Mouse (Mus musculus) MEL (cell line): ENCODE measurements around the gene Pola1. TPM values are rescaled to one million over a fixed set of nuclear protein-coding genes. Genes with fewer than 3 reads are reported as not detected.
"Not testable (repeated sequence)": the region's sequence is repeated elsewhere in the genome, so short reads cannot be mapped to it uniquely, and the experiment has no call there.

Experiments used
- DNase-seq: peaks from one replicate; pipeline ENCODE4 v3.0.0; 2011; ENCODE audit warnings: low read depth, low spot score
- H3K27ac ChIP-seq: 2 replicates; pipeline ENCODE4 v1.5.1; 2012; ENCODE audit warnings: low read depth, mild to moderate bottlenecking, control low read depth, low read length, moderate library complexity; ENCODE audit not compliant: control insufficient read depth
- H3K27me3 ChIP-seq, 2 experiments: fragments of 150-350 bp in 1 of 2; sonication (generic) in 1 of 2; 2 replicates each; pipeline ENCODE4 v1.6.1; 2012; ENCODE audit warnings: low read length in 2 of 2, mild to moderate bottlenecking in 2 of 2, improper control_type of control experiment in 1 of 2, moderate library complexity in 1 of 2; ENCODE audit not compliant: insufficient read depth in 2 of 2, control insufficient read depth in 1 of 2
- H3K36me3 ChIP-seq, 2 experiments: 2 replicates each; pipeline ENCODE4 v1.6.1; 2012 to 2014; ENCODE audit warnings: low read length in 2 of 2, improper control_type of control experiment in 1 of 2, inconsistent platforms in 1 of 2, mild to moderate bottlenecking in 1 of 2; ENCODE audit not compliant: insufficient read depth in 2 of 2, control insufficient read depth in 1 of 2
- H3K4me1 ChIP-seq, 2 experiments: fragments of 150-350 bp in 1 of 2; sonication (generic) in 1 of 2; 2 replicates each; pipeline ENCODE4 v1.6.1; 2012; ENCODE audit warnings: low read length in 2 of 2, improper control_type of control experiment in 1 of 2, mild to moderate bottlenecking in 1 of 2; ENCODE audit not compliant: insufficient read depth in 2 of 2, control insufficient read depth in 1 of 2
- H3K4me3 ChIP-seq, 2 experiments: fragments of 150-350 bp in 1 of 2; sonication (generic) in 1 of 2; 2 replicates each; pipeline ENCODE4 v1.5.1; 2012; ENCODE audit warnings: low read depth in 2 of 2, low read length in 2 of 2, mild to moderate bottlenecking in 2 of 2, moderate library complexity in 2 of 2, control low read depth in 1 of 2, improper control_type of control experiment in 1 of 2; ENCODE audit not compliant: control insufficient read depth in 1 of 2, insufficient read depth in 1 of 2
- H3K79me2 ChIP-seq: 2 replicates; pipeline ENCODE4 v1.6.1; 2012; ENCODE audit warnings: mild to moderate bottlenecking, low read length, moderate library complexity; ENCODE audit not compliant: control insufficient read depth, poor library complexity, insufficient read depth
- H3K9ac ChIP-seq: 2 replicates; pipeline ENCODE4 v1.6.1; 2012; ENCODE audit warnings: low read depth, mild to moderate bottlenecking, control low read depth, low read length, moderate library complexity; ENCODE audit not compliant: control insufficient read depth, poor library complexity, severe bottlenecking
- H3K9me3 ChIP-seq: fragments of 150-350 bp; sonication (generic); replicated peaks from 2 replicates; pipeline ENCODE4 v1.6.1; 2012; ENCODE audit warnings: mild to moderate bottlenecking, low read length, improper control_type of control experiment, moderate library complexity; ENCODE audit not compliant: insufficient read depth
- BHLHE40 ChIP-seq: IDR thresholded peaks from 2 replicates; pipeline ENCODE4 v1.6.1; 2012; ENCODE audit warnings: low read depth, mild to moderate bottlenecking, inconsistent platforms, low read length, improper control_type of control experiment, borderline replicate concordance
- CHD1 ChIP-seq: IDR thresholded peaks from 2 replicates; pipeline ENCODE4 v1.6.1; 2012; ENCODE audit warnings: low read depth, mild to moderate bottlenecking, inconsistent platforms, low read length, improper control_type of control experiment
- CTCF ChIP-seq, 3 experiments: IDR thresholded peaks in 2 of 3; conservative IDR thresholded peaks in 1 of 3; 2 replicates each; pipeline ENCODE4 v1.5.1; 2011 to 2012; ENCODE audit warnings: low read length in 3 of 3, low read depth in 2 of 3, mild to moderate bottlenecking in 2 of 3, improper control_type of control experiment in 1 of 3, inconsistent platforms in 1 of 3, mixed read lengths in 1 of 3, moderate library complexity in 1 of 3; ENCODE audit not compliant: control insufficient read depth in 1 of 3, insufficient read depth in 1 of 3, poor library complexity in 1 of 3, severe bottlenecking in 1 of 3
- E2F4 ChIP-seq: IDR thresholded peaks from 2 replicates; pipeline ENCODE4 v1.6.1; 2011; ENCODE audit warnings: low read depth, low read length, improper control_type of control experiment, borderline replicate concordance
- ELF1 ChIP-seq: IDR thresholded peaks from 2 replicates; pipeline ENCODE4 v1.6.1; 2014; ENCODE audit warnings: low read depth, mild to moderate bottlenecking, inconsistent platforms, low read length, improper control_type of control experiment, moderate library complexity
- GABPA ChIP-seq: IDR thresholded peaks from 2 replicates; pipeline ENCODE4 v1.6.1; 2012; ENCODE audit warnings: low read depth, mild to moderate bottlenecking, inconsistent platforms, low read length, improper control_type of control experiment, moderate library complexity
- GATA1 ChIP-seq: IDR thresholded peaks from 2 replicates; pipeline ENCODE4 v1.6.1; 2011; ENCODE audit warnings: low read depth, low read length, improper control_type of control experiment
- HCFC1 ChIP-seq: IDR thresholded peaks from 2 replicates; pipeline ENCODE4 v1.6.1; 2012; ENCODE audit warnings: low read depth, mild to moderate bottlenecking, inconsistent platforms, low read length, improper control_type of control experiment, moderate library complexity
- MAZ ChIP-seq: IDR thresholded peaks from 2 replicates; pipeline ENCODE4 v1.6.1; 2012; ENCODE audit warnings: low read depth, mild to moderate bottlenecking, inconsistent platforms, low read length, improper control_type of control experiment
- NRF1 ChIP-seq: IDR thresholded peaks from 2 replicates; pipeline ENCODE4 v1.6.1; 2014; ENCODE audit warnings: low read depth, mild to moderate bottlenecking, inconsistent platforms, low read length, improper control_type of control experiment, moderate library complexity; ENCODE audit not compliant: poor library complexity, insufficient read depth, severe bottlenecking
- POLR2AphosphoS5 ChIP-seq: IDR thresholded peaks from 2 replicates; pipeline ENCODE4 v1.6.1; 2012; ENCODE audit warnings: low read depth, borderline replicate concordance, mild to moderate bottlenecking, inconsistent platforms, low read length, moderate library complexity, mixed read lengths
- RAD21 ChIP-seq: IDR thresholded peaks from 2 replicates; pipeline ENCODE4 v1.6.1; 2011; ENCODE audit warnings: mild to moderate bottlenecking, low read depth, low read length, improper control_type of control experiment
- SMC3 ChIP-seq: IDR thresholded peaks from 2 replicates; pipeline ENCODE4 v1.6.1; 2011; ENCODE audit warnings: low read depth, low read length, improper control_type of control experiment
- ZC3H11A ChIP-seq: IDR thresholded peaks from 2 replicates; pipeline ENCODE4 v1.6.1; 2012; ENCODE audit warnings: low read depth, mild to moderate bottlenecking, inconsistent platforms, low read length, improper control_type of control experiment
- ZKSCAN1 ChIP-seq: IDR thresholded peaks from 2 replicates; pipeline ENCODE4 v1.6.1; 2012; ENCODE audit warnings: low read depth, mild to moderate bottlenecking, inconsistent platforms, low read length, improper control_type of control experiment, moderate library complexity
- ZNF384 ChIP-seq: IDR thresholded peaks from 2 replicates; pipeline ENCODE4 v1.6.1; 2012; ENCODE audit warnings: low read depth, mild to moderate bottlenecking, inconsistent platforms, low read length, improper control_type of control experiment
- polyA plus RNA-seq, 2 experiments: library from polyadenylated mRNA; stranded (reverse) in 1 of 2; unstranded in 1 of 2; fragments of >175 nt in 1 of 2; fragments of >200 nt in 1 of 2; gene quantifications; 2 replicates each; pipeline versions ENCODE4 v1.2.1 to v1.2.4; 2012; ENCODE audit warnings: low replicate concordance in 2 of 2, low read depth in 1 of 2; ENCODE audit not compliant: insufficient read length in 2 of 2, insufficient read depth in 1 of 2, missing spikeins in 1 of 2
- total RNA-seq: library from RNA; depleted of rRNA; stranded (reverse); fragments of 300-350 nt; gene quantifications from 2 replicates; pipeline ENCODE4 v1.2.3, GENCODE M21; 2012

Gene Pola1
- total and polyA plus RNA-seq, 3 experiments: 26.8 to 38.7 (median 36.1) TPM

DNA sequence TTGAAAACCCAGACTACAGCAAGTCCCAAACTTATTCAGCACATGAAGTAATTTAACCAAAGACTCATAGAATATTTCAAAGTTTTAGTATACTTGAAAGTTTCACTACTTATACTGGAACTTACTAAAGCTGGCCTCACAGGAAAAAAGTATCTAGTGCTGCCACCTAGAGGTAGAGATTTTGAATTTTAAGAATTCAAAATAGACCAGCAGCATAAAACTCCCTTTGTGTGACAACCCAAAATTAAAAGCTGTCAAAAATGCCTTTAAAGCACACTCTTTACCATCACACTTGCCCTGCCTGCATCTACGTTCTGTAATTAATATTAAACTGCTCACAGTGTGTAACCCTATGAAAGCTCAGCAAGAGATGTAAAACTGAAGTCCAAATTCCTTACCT, 166.2 kb downstream of the Pola1 start:
- Histone ChIP-seq H3K36me3 (peaks cover 0 to 3% of the 10 kb centered on the region in 2 experiments; a peak in 2 of 4 replicates), H3K9ac (no peak overlapping the region)
- DNase-seq: peak; percentile 44

DNA sequence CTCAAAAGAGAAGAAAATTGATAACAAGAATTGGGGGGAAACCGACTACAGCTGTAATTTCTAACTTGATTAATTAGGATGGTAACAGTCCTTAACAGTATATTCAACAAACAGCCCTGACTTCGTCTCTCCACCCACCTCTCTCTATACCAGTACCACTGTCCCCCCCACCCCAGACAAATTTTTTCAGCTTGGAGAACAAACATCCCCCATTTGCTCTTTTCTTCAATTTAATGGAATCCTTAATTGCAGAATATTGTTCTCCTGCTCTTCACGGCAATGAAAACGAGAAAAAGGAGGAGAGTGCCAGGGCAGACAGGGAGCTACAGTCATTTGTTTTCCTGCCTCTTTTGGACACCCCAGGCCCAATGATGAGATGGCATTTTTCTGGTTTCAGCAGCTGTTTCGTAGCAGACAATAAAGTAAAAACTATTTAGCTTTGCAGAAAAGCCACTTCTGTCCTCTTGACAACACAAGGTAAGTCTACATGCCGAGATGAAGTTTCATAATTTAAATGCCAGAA, 202.2 kb downstream of the Pola1 start:
- Histone ChIP-seq H3K4me1 (no peaks in the 10 kb centered on the region), H3K27ac (no peak overlapping the region), H3K79me2 (no peaks in the 10 kb centered on the region), H3K27me3 (no peaks in the 10 kb centered on the region), H3K4me3 (no peak overlapping the region), H3K36me3 (no peaks in the 10 kb centered on the region), H3K9ac (no peak overlapping the region), H3K9me3 (no peaks in the 10 kb centered on the region)
- no peak for DNase-seq
- TF ChIP-seq NRF1 (no peak), ZC3H11A (no peak), MAZ (no peak), ELF1 (no peak), POLR2AphosphoS5 (no peak), ZKSCAN1 (no peak), GATA1 (no peak), HCFC1 (no peak)

More for the DNA sequence above, 166.2 kb downstream of the Pola1 start:
- H3K9me3 ChIP-seq: no peaks in the 10 kb centered on the region
- H3K4me3 ChIP-seq: no peak overlapping the region
- H3K4me1 ChIP-seq: no peaks in the 10 kb centered on the region; a peak in 1 of 4 replicates
- H3K27ac ChIP-seq: no peak overlapping the region
- no peaks in the 10 kb centered on the region for H3K79me2 ChIP-seq
- peak in 1 of 3 experiments; percentile 47; a peak in 3 of 6 replicates for TF ChIP-seq CTCF (IDR thresholded peaks at IDR 0.05 in 2 of 3, conservative IDR thresholded peaks at IDR 0.05 in 1 of 3; ENCODE audit: control insufficient read depth in 1 of 3, insufficient read depth in 1 of 3, low read depth in 2 of 3, low read length in 3 of 3, poor library complexity in 1 of 3, severe bottlenecking in 1 of 3)
- 0 out of 2 replicates have a peak, but pooled peaks have one; percentile 19 for TF ChIP-seq ZC3H11A
- peak; percentile 40 for TF ChIP-seq RAD21
- TF ChIP-seq POLR2AphosphoS5: no peak
- TF ChIP-seq E2F4: no peak
- peak; percentile 29; the same call in 1 of the 2 replicates for TF ChIP-seq SMC3
- TF ChIP-seq, all 39 proteins: peak for 4
- no peaks in the 10 kb centered on the region for H3K27me3 ChIP-seq

- no peak overlapping the region for H3K27ac ChIP-seq
- no peak for TF ChIP-seq RAD21
- TF ChIP-seq ZNF384: no peak
- TF ChIP-seq BHLHE40: no peak
- no peak for TF ChIP-seq GABPA
- TF ChIP-seq CHD1: no peak
- no peak overlapping the region for H3K9ac ChIP-seq
- H3K79me2 ChIP-seq: no peaks in the 10 kb centered on the region
- no peak for DNase-seq
- H3K36me3 ChIP-seq: no peaks in the 10 kb centered on the region
- no peaks in the 10 kb centered on the region for H3K27me3 ChIP-seq
- H3K9me3 ChIP-seq: no peaks in the 10 kb centered on the region
- H3K4me3 ChIP-seq: no peak overlapping the region
- no peaks in the 10 kb centered on the region for H3K4me1 ChIP-seq
These were observed 202.8 kb downstream of the Pola1 start for GRCm38 (mm10) chrX:93428956-93429737.

DNA sequence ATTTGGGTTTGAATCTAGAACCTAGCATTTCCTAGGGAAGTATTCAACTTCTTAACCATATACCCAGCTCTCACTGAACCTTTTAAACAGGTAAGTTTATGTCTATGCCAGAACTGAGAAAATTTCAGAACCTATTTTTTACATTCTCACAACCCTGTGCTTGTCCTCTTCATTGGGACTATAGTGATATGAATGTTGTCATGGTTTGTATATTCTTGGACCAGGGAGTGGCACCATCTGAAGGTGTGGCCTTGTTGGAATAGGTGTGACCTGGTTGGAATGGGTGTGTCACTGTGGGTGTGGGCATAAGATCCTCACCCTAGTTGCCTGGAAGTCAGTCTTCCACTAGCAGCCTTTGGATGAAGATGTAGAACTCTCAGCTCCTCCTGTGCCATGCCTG, 231.1 kb downstream of the Pola1 start:
- not testable (repeated sequence) for H3K27me3 ChIP-seq, H3K9me3 ChIP-seq, H3K27ac ChIP-seq, H3K4me3 ChIP-seq, H3K9ac ChIP-seq, DNase-seq, H3K79me2 ChIP-seq
- H3K36me3 ChIP-seq: peaks cover 0 to 19% of the 10 kb centered on the region in 2 experiments; a peak in 3 of 4 replicates
- peaks cover 3 to 11% of the 10 kb centered on the region in 2 experiments for H3K4me1 ChIP-seq
